Mouse (Mus musculus): ENCODE measurements at regions not wholly inside any gene's neighbourhood (a gene's known extent, or its start where the extent isn't known, plus 50 kb on each side); places are given as distances from the start of the nearest gene placed in this dataset.
A peak's percentile ranks its signal among the peaks of the same experiment; 100 is the strongest.
"Not testable (repeated sequence)": the region's sequence is repeated elsewhere in the genome, so short reads cannot be mapped to it uniquely, and the experiment has no call there.

DNA sequence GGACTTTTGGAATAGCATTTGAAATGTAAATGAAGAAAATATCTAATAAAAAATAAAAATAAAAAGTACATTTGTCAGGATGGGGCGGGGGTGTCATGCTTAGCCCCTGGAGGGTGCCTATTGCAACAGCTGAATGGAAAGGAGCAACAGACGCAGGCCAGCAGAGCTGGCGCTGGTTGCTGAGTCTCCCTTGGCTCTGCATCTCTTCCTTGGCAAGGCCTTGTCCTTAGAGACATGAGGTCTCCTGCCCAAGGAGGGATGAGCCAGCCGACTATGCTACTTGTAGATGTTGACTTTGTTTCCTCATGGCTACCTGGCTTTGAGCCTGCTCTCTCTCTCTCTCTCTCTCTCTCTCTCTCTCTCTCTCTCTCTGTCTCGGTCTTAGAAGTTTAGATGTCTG, 166.4 kb downstream of the Opa1 start:
- DNase-seq (ENCODE audit: low read depth) = no peak

DNA sequence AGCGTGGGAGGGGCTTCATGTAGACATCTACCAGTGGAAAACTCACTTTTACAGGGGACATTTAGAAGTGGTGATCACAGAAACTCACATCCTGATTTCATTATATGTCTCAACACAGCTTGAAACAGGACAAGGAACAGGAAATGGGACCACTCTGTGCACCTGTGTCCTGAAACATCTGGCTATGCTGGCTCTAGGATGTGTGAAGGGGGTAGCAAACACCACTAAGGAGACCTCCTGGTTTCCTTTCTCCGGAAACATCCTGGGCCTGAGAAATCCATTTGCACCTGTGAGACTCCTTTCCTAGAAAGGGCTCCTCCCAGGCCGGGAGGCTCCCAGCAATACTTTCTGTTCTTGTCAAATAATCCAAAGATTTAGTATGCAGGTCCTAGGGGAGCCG, 167.1 kb downstream of the Opa1 start:
- DNase-seq (ENCODE audit: low read depth) = no peak

GRCm38 (mm10) chr16:29749167-29749566, 170.0 kb downstream of the Opa1 start:
- no peak for DNase-seq (ENCODE audit: low read depth)

DNA sequence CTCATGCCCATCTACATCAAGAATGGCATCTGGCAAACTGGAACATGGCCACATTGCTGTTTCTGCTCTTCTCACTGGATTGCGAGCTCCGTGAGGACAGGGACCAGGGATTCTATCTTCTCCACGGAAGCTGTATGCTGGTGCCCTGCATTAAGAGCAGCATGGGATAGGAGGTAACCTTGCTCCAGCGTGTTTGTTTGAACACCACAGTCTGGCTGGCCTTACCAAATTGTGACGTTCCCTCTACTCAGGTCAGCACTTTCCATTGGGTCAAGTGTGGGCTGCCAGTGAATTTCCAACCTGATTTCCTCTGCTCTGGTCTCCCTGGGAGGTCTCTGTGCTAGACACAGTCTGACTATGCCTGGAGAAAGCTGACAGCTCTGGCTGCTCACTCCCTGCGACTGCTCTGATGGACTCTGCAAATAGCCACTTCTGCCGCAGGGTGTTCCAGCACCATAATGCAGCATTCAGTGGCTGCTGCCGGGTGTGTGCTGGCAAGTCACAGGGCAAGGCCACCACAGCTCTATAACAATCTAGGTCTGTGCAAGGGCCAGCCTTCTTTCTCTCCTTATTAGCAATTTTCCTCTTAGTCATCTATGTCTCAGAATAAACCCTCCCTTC, 175.6 kb downstream of the Opa1 start:
- no peak for DNase-seq (ENCODE audit: low read depth)

DNA sequence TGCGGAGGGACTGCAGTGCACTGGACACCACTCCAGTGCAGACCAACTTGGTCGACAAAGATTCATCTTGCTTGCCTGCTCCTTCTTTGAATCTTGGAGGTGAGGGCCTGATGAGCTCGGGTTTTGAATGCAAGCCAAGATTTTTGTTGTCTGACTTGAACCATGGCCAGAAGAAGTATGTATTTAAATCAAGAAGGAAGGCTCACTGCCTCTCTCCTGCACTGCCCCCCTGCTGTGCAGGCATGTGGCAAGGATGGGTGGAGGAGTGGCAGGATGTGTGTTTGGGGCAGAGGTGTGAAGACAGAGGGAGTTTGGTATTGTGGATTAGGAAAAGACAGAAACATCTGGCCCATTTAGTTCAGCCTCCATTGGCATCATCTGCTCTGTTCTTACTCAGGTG, 179.1 kb downstream of the Opa1 start:
- DNase-seq (ENCODE audit: low read depth) = no peak

GRCm38 (mm10) chr16:29759416-29759815, 180.3 kb downstream of the Opa1 start:
- DNase-seq (ENCODE audit: low read depth) = no peak

DNA sequence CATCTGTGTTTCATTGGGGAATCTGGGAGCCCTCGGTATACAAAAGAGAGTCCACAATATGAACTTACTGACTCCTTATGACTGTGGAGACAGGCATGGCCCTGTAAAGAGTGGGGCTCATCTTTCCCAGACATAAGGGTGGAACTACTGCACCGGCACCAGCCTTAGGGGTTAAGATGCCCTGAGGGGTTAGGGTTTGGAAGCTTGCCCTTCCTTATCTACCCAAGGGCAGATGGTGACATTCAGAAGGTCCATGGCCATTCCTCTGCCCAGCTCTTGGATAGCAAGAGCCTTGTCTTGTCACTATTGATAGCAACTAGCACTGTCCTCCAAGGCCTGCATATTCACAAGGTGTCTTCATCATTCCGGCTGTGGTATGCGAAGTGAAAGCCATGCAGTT, 181.5 kb downstream of the Opa1 start:
- no peak for DNase-seq (ENCODE audit: low read depth)

- DNase-seq (ENCODE audit: low read depth) = no peak
Observed at GRCm38 (mm10) chr16:29761779-29762277, 182.7 kb downstream of the Opa1 start.

DNA sequence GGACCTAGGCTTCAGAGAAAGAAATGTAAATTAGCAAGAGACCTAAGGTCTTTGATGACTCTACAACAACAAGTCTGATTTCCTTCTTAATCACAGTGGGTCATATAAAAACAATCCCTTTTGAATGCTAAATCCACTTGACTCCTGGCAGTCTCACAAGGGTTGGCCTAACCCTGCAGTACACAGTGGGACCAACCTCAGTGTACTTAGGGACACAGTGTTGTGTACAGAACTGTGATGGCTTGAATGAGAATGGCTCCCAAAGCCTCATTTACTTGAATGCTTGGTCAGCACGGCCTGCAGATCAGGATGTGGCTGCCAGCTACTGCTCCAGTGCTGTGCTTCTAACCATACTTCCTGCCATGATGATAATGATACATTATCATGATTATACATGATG, 185.2 kb downstream of the Opa1 start:
- peak; percentile 22 for DNase-seq (ENCODE audit: low read depth)

DNA sequence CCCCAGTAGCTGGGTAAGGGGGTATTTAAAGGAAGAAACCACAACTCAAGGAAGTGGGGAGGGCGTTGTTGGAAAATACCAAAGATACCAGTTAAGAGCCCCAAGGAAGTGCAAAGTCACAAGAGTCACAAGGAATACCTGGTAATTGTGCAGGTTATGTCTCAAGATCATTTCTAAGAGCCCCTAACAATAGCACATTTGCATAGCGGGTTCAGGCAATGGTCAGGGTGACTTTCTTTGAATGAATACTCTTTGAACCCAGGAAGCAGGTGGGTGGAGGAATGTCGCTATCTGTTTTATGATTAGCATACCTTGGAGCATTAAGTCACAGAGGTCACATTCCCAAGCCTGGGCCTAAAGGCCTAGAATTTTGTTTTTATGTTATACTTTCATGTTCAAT, 186.7 kb downstream of the Opa1 start:
- not testable (repeated sequence) for DNase-seq (ENCODE audit: low read depth)

GRCm38 (mm10) chr16:29771320-29771719, 192.2 kb downstream of the Opa1 start:
- DNase-seq (ENCODE audit: low read depth) = no peak

DNA sequence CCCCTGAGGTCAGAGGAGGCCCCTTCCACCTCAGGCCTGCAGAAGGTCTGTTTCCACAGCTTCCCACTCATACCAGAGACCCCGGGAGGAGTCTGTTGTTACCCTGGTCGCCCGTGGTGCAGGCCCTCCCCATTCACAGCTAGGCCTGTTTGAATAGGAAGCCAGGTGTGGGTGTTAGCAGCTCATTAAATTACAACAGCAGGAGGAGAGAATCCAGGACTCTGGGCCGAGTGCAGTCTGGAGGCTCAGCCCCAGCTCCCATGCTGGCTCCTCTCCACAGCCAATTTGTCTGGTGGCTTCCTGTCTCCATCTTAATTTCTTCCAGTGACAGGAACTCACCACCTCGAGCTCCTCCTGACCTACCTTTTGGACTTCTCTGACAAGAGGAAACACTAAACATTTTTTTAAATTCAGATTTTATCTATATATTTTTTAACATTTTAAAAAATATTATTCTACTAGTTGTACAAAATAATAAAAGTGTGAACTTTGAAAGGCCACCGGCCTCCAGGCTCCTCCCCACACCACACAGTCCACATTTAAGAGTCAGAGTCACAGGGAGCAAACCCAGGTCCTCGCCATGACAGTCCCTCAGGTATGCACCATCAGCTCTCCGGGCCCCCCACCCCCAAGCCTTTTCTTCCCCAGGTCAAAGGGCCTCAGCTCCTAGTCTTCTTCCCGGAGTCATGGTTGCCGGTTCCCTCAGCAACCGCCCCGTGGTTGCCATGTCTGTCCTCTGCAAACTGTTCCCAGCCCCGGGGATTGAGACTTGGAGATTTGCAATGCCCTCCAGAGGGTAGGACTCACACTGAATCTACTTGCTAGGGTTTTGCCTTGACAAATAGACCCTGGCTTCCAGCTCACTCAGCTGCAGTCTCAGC, 192.8 kb downstream of the Opa1 start:
- no peak for DNase-seq (ENCODE audit: low read depth)

GRCm38 (mm10) chr16:29772609-29772988, 193.5 kb downstream of the Opa1 start:
- DNase-seq (ENCODE audit: low read depth) = no peak

- no peak for DNase-seq (ENCODE audit: low read depth)
Observed at GRCm38 (mm10) chr16:29773056-29773455, 193.9 kb downstream of the Opa1 start.

GRCm38 (mm10) chr16:29774949-29775348, 195.8 kb downstream of the Opa1 start:
- no peak for DNase-seq (ENCODE audit: low read depth)

DNA sequence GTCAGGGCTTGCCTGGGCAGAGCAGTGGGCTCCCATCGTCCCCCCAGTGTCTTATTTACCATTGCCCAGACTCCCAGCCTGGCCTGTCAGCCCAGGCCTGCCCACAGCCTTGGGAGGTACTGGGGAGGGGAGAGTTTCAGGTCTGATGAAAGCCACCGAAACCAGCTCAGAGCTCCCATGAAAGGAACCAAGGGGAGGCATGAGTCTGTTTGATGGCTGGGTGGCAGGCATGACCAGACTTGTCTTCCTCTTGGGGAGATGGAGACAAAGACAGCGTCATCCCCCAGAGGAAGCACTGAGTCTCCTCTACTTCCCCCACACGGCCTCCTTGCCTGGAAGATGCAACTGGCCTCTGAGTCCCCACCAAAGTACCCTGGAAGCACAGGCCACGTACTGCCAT, 196.7 kb downstream of the Opa1 start:
- DNase-seq (ENCODE audit: low read depth) = no peak

- no peak for DNase-seq (ENCODE audit: low read depth)
Observed at GRCm38 (mm10) chr16:29782441-29782840, 203.3 kb downstream of the Opa1 start.

DNA sequence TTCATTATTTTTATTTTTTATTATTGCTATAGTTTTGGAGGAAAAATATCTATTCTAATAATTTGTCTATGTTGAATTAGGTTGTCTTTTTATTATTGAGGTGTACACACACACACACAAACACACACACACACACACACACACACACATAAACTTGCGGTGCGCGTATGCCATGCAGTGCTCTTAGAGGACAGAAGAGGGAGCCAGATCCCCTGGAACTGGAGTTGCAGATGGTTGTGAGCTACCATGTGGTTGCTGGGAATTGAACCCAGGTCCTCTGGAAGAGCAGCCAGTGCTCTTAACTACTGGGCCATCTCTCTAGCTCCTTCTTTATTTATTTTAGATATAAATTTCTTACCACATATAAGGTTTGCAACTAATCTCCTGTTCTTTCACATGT, 206.0 kb downstream of the Opa1 start:
- peak; percentile 6 for DNase-seq (ENCODE audit: low read depth)

GRCm38 (mm10) chr16:29786540-29786939, 207.4 kb downstream of the Opa1 start:
- no peak for DNase-seq (ENCODE audit: low read depth)

DNA sequence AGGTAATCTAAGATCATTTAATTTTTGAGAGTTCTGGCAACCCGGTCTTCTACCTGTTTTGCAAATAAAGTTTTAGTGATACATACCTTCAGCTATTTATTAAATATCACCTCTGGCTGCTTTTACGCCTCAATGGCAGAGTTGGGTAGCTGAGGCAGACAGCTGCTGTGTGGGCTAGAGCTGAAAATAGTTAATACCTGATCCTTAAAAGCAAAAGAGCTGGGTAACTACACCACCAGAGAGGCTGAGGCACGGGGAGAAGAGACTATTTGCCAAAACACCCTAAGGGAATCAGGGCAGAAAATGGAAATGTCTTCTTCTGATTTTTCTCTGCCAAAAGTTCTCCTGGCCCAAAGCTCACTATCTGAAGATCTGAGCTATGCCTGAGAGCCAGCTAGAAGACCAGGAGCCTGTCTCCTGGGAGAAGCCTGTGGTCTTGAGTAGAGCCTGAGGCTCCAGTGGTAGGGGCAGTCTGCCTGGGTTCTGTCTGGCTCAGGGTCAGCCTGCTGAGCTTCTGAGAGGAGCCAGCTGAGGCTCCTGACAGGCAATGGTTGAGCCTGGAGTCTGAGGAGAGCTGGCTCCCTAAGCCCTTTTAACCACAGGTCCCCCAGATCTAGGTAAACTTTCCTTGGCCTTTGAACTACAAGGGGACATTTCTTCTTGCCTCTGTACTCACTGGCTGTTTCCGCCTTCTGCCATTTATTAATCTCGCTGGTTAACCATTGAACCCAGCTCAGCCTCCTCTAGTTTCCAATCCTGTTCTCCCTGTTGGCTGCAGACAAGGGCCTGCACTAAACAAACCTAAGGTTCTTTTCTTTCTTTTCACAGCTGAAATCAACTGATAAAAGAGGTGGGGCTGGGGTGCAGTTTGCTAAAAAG, 208.7 kb downstream of the Opa1 start:
- DNase-seq (ENCODE audit: low read depth) = no peak

GRCm38 (mm10) chr16:29790064-29790463, 210.9 kb downstream of the Opa1 start:
- no peak for DNase-seq (ENCODE audit: low read depth)

GRCm38 (mm10) chr16:29799250-29799649, 220.1 kb downstream of the Opa1 start:
- no peak for DNase-seq (ENCODE audit: low read depth)

- no peak for DNase-seq (ENCODE audit: low read depth)
Observed at GRCm38 (mm10) chr16:29799893-29800292, 220.8 kb downstream of the Opa1 start.

Data from induced T-regulatory cell, adult 2 months (primary cell).